Mouse (Mus musculus) forebrain, embryonic 12.5 days (tissue): ENCODE measurements around the gene 1700113H08Rik. TPM values are rescaled to one million over a fixed set of nuclear protein-coding genes. Genes with fewer than 3 reads are reported as not detected.
A peak's percentile ranks its signal among the peaks of the same experiment; 100 is the strongest.

Experiments used
- ATAC-seq: fragments of 200-750 bp; cut with Nextera tagmentation; 2 replicates; pipeline ENCODE4 v1.8.0; 2017; ENCODE audit warnings: moderate TSS enrichment; ENCODE audit not compliant: low FRiP score
- H3K27ac ChIP-seq: fragments of 300-500 bp; sonication (generic); 2 replicates; pipeline ENCODE4 v1.5.1; 2016; ENCODE audit warnings: mild to moderate bottlenecking
- H3K27me3 ChIP-seq: fragments of 300-500 bp; sonication (generic); 2 replicates; pipeline ENCODE4 v1.6.1; 2016; ENCODE audit warnings: mild to moderate bottlenecking
- H3K36me3 ChIP-seq: fragments of 300-500 bp; sonication (generic); replicated peaks from 2 replicates; pipeline ENCODE4 v1.6.1; 2016; ENCODE audit warnings: mild to moderate bottlenecking
- H3K4me1 ChIP-seq: fragments of 300-500 bp; sonication (generic); 2 replicates; pipeline ENCODE4 v1.6.1; 2016
- H3K4me2 ChIP-seq: fragments of 300-500 bp; sonication (generic); 2 replicates; pipeline ENCODE4 v1.6.1; 2016; ENCODE audit warnings: mild to moderate bottlenecking, moderate library complexity
- H3K4me3 ChIP-seq: fragments of 300-500 bp; sonication (generic); replicated peaks from 2 replicates; pipeline ENCODE4 v1.5.1; 2016; ENCODE audit warnings: mild to moderate bottlenecking
- H3K9ac ChIP-seq: fragments of 300-500 bp; sonication (generic); 2 replicates; pipeline ENCODE4 v1.6.1; 2016; ENCODE audit warnings: mild to moderate bottlenecking
- H3K9me3 ChIP-seq: fragments of 300-500 bp; sonication (generic); 2 replicates; pipeline ENCODE4 v1.6.1; 2016
- WGBS: fragments of 180-500 bp; shearing (Covaris S2); methylation state at CpG from one replicate; pipeline ENCODE4 v1.1.7; 2016; 5-methylcytosine and 5-hydroxymethylcytosine counted together
- polyA plus RNA-seq: library from polyadenylated mRNA; unstranded; fragments of >200 nt; fragmentation: Nextera tagmentation; extraction: Ambion mirVana; gene quantifications from 2 replicates; pipeline ENCODE4 v1.2.1, GENCODE M21; 2016

1700113H08Rik gene
- polyA plus RNA-seq, 1 experiment from 2014 or later: 0.27 TPM

- Histone ChIP-seq H3K4me2 (no peak overlapping the region), H3K9me3 (no peaks in the 10 kb centered on the region), H3K36me3 (no peaks in the 10 kb centered on the region), H3K27ac (no peak overlapping the region), H3K4me1 (peaks cover 7% of the 10 kb centered on the region), H3K4me3 (no peak overlapping the region), H3K27me3 (peaks cover 5% of the 10 kb centered on the region; the same call in 1 of the 2 replicates), H3K9ac (peak overlapping the region; percentile 12; the same call in 1 of the 2 replicates)
- WGBS: 33% methylated on average over 9 of the region's 9 CpGs
- ATAC-seq: no peak
Measured at GRCm38 (mm10) chr10:87239332-87240008, 181.6 kb downstream of the 1700113H08Rik start.

- Histone ChIP-seq H3K9ac (no peak overlapping the region), H3K4me1 (peaks cover 8% of the 10 kb centered on the region), H3K27me3 (no peaks in the 10 kb centered on the region; the same call in 1 of the 2 replicates), H3K36me3 (no peaks in the 10 kb centered on the region), H3K4me3 (no peak overlapping the region), H3K4me2 (no peak overlapping the region), H3K27ac (no peak overlapping the region), H3K9me3 (no peaks in the 10 kb centered on the region)
- 81% methylated on average over 3 of the region's 3 CpGs for WGBS
- ATAC-seq: no peak
Measured at GRCm38 (mm10) chr10:87271724-87272123, 213.9 kb downstream of the 1700113H08Rik start.

- Histone ChIP-seq H3K4me1 (peaks cover 8% of the 10 kb centered on the region), H3K9ac (no peak overlapping the region), H3K4me3 (no peak overlapping the region), H3K36me3 (no peaks in the 10 kb centered on the region), H3K27me3 (no peaks in the 10 kb centered on the region; the same call in 1 of the 2 replicates), H3K9me3 (no peaks in the 10 kb centered on the region), H3K4me2 (no peak overlapping the region), H3K27ac (no peak overlapping the region)
- peak; percentile 30; the same call in 1 of the 2 replicates for ATAC-seq
- 40% methylated on average over 8 of the region's 8 CpGs for WGBS
Measured at GRCm38 (mm10) chr10:87272133-87272622, 214.3 kb downstream of the 1700113H08Rik start.

- Histone ChIP-seq H3K27me3 (no peaks in the 10 kb centered on the region; the same call in 1 of the 2 replicates), H3K9ac (no peak overlapping the region), H3K4me2 (no peak overlapping the region), H3K4me3 (no peak overlapping the region), H3K27ac (no peak overlapping the region), H3K4me1 (peaks cover 8% of the 10 kb centered on the region), H3K36me3 (no peaks in the 10 kb centered on the region), H3K9me3 (no peaks in the 10 kb centered on the region)
- no peak for ATAC-seq
Measured at GRCm38 (mm10) chr10:87275075-87275474, 217.2 kb downstream of the 1700113H08Rik start.

Other genes starting within 250 kb of the 1700113H08Rik start
- gene Stab2, start 50.0 kb upstream of the 1700113H08Rik start, polyA plus RNA-seq: 0.10 TPM in 1 of 2 replicates, not detected in the other